In the genomic region with DNA sequence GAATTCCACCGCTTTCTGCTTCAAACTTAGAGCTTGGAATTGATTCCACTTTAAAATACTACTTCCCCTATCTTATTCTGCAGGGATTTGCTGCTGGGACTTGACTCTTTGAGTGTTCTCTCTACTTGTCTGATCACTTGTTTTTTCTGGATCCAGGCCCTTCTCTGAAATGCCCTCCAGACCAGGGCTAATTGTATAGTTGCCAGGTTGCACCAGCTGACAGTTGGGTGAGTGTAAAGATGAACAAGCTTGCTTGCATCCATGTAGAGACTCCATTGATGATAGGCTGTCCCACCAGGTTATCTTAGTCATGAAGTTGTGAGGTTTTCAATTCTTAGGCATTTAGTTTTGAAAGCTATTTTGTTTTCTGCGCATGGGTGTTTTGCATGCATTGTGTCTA, we compare ENCODE assay signal across 10 mouse cellular contexts.
A peak's percentile ranks its signal among the peaks of the same experiment; 100 is the strongest.
DNase-seq lines count a peak whose midpoint lies in the region.
"Had no signal": no experiment of that assay in that cellular context is flagged by ENCODE, and none has a peak within 500 bp of the region (broad histone marks: within the 10 kb centered on the region; RNA-seq: fewer than 3 reads in every experiment).

No protein-coding gene starts in this region.

- peak; percentile 62 for DNase-seq in cerebellum, adult 9-10 months
- DNase-seq in cerebellum, postnatal 36 days = no peak
- peak; percentile 55 to 61 for DNase-seq in cerebellum, postnatal 10 days
- DNase-seq in cerebellum, adult 11-12 months = no peak
- DNase-seq in brain, adult 2 months (ENCODE audit: low read depth, low spot score) = peak; percentile 62
- DNase-seq: adrenal gland, adult 8-10 months; adrenal gland, postnatal 14 days; adrenal gland, postnatal 36 days; B cell, adult 2 months; embryo, embryonic 11 days had no signal

Comparison
In these comparisons a context has a peak if more than half of its experiments do, and no peak if none do; other contexts are left out.
1. DNase-seq: peak in cerebellum, adult 9-10 months (single experiment), cerebellum, postnatal 10 days (2 of 2) and brain, adult 2 months (single experiment); none in cerebellum, postnatal 36 days (0 of 2) and cerebellum, adult 11-12 months (single experiment).